Mouse (Mus musculus): Measurements from ENCODE around the gene Boll. TPM values are rescaled to one million over a fixed set of nuclear protein-coding genes. Genes with fewer than 3 reads are reported as not detected.

Gene Boll
- 0.03 TPM in 1 of 2 replicates, not detected in the other for polyA plus RNA-seq (2012; rRNA removed)

GRCm38 (mm10) chr1:55363044-55363565 is at the start of gene Boll:
TSS of gene Boll (minus strand) at chr1:55363469.

GRCm38 (mm10) chr1:55405272-55406022 is 42.2 kb upstream of the Boll start, which contains the start of gene Plcl1:
TSS of gene Plcl1 (plus strand) at chr1:55405921.

GRCm38 (mm10) chr1:55236890-55237642 is 126.2 kb downstream of the Boll start, which contains the start of gene Mars2:
TSS of gene Mars2 (plus strand) at chr1:55237177.

GRCm38 (mm10) chr1:55226011-55226857 is 137.0 kb downstream of the Boll start, which contains the start of gene Rftn2:
TSS of gene Rftn2 (minus strand) at chr1:55226782.

Other genes starting within 250 kb of the Boll start
- gene Mob4, start 232.2 kb downstream of the Boll start, polyA plus RNA-seq (2012; rRNA removed): 12.1 and 12.2 TPM in 2 replicates
- gene Rftn2, start 136.7 kb downstream of the Boll start, polyA plus RNA-seq (2012; rRNA removed): 0.52 and 0.56 TPM in 2 replicates
- 1.1 TPM in 2 replicates for gene Mars2, start 126.3 kb downstream of the Boll start, polyA plus RNA-seq (2012; rRNA removed)
- 0.30 TPM in 2 replicates for gene Plcl1, start 42.5 kb upstream of the Boll start, polyA plus RNA-seq (2012; rRNA removed)

Measured in liver, embryonic 18 days (tissue).